In genomic region chr4:64676438-64676837, GRCm38 (mm10) we compare ENCODE assay signal across 20 mouse cellular contexts.
A peak's percentile ranks its signal among the peaks of the same experiment; 100 is the strongest.
DNase-seq lines count a peak whose midpoint lies in the region; ATAC-seq lines count a peak whose summit lies in the region.
"Had no signal": no experiment of that assay in that cellular context is flagged by ENCODE, and none has a peak within 500 bp of the region (broad histone marks: within the 10 kb centered on the region; RNA-seq: fewer than 3 reads in every experiment).

No protein-coding gene starts in this region.

- H3K4me1 ChIP-seq in embryonic facial prominence, embryonic 14.5 days (ENCODE audit: control insufficient read depth, insufficient read depth, low read length), result peaks cover 3% of the 10 kb centered on the region; the same call in 1 of the 2 replicates
- H3K4me1 ChIP-seq in embryonic facial prominence, embryonic 10.5 days, result no peaks in the 10 kb centered on the region
- H3K4me1 ChIP-seq in kidney, embryonic 16.5 days (ENCODE audit: insufficient read depth, low read length), result no peaks in the 10 kb centered on the region
- H3K4me1 ChIP-seq in neural tube, embryonic 12.5 days, result no peaks in the 10 kb centered on the region
- H3K4me1 ChIP-seq: forebrain, embryonic 13.5 days; heart, embryonic 15.5 days; limb, embryonic 15.5 days had no signal

- no peak for ATAC-seq in embryonic facial prominence, embryonic 14.5 days (ENCODE audit: low read depth)
- ATAC-seq in kidney, embryonic 16.5 days (ENCODE audit: low FRiP score, low TSS enrichment), result peak; percentile 46; the same call in 1 of the 2 replicates
- ATAC-seq in neural tube, embryonic 12.5 days (ENCODE audit: low FRiP score, low read depth), result peak; percentile 33; the same call in 1 of the 2 replicates
- ATAC-seq: forebrain, embryonic 13.5 days had no signal

- DNase-seq in embryonic facial prominence, embryonic 14.5 days (ENCODE audit: low spot score), result peak; percentile 34
- no peak for DNase-seq in embryonic facial prominence, embryonic 10.5 days (ENCODE audit: low spot score)
- DNase-seq in kidney, adult 8-10 months, result no peak
- no peak for DNase-seq in neural tube, embryonic 10.5 days (ENCODE audit: extremely low spot score, low spot score)
- DNase-seq in cerebellum, adult 11-12 months, result no peak
- DNase-seq in left cerebral cortex, adult 18-20 months (ENCODE audit: low spot score in 2 of 2), result no peak
- DNase-seq: adrenal gland, postnatal 14 days; cerebellum, adult 9-11 months; heart, postnatal 36 days; kidney, adult 18-20 months; kidney, postnatal 36 days; left cerebral cortex, postnatal 4 days; lung, embryonic 14.5 days had no signal

- H3K27me3 ChIP-seq in embryonic facial prominence, embryonic 14.5 days (replicated peaks; ENCODE audit: control insufficient read depth, insufficient read depth, low read length), result no peaks in the 10 kb centered on the region
- no peaks in the 10 kb centered on the region for H3K27me3 ChIP-seq in embryonic facial prominence, embryonic 10.5 days (replicated peaks; ENCODE audit: low read depth, poor library complexity, severe bottlenecking)
- H3K27me3 ChIP-seq in kidney, embryonic 16.5 days (ENCODE audit: insufficient read depth, low read length), result no peaks in the 10 kb centered on the region
- no peaks in the 10 kb centered on the region for H3K27me3 ChIP-seq in neural tube, embryonic 12.5 days (replicated peaks)
- H3K27me3 ChIP-seq: embryonic facial prominence, embryonic 12.5 days; forebrain, embryonic 13.5 days; heart, embryonic 15.5 days; limb, embryonic 15.5 days had no signal

- no peak overlapping the region for H3K9ac ChIP-seq in embryonic facial prominence, embryonic 14.5 days (ENCODE audit: low read depth, low read length)
- no peak overlapping the region for H3K9ac ChIP-seq in kidney, embryonic 16.5 days (replicated peaks; ENCODE audit: low read length)
- H3K9ac ChIP-seq in neural tube, embryonic 12.5 days, result no peak overlapping the region
- H3K9ac ChIP-seq: embryonic facial prominence, embryonic 12.5 days; forebrain, embryonic 13.5 days; heart, embryonic 15.5 days; limb, embryonic 15.5 days; liver, embryonic 14.5 days; lung, embryonic 14.5 days had no signal

- H3K27ac ChIP-seq in embryonic facial prominence, embryonic 14.5 days (replicated peaks; ENCODE audit: low read depth, low read length), result no peak overlapping the region
- H3K27ac ChIP-seq in embryonic facial prominence, embryonic 10.5 days (replicated peaks), result no peak overlapping the region
- H3K27ac ChIP-seq in kidney, embryonic 16.5 days (ENCODE audit: low read length), result 0 out of 2 replicates have a peak overlapping the region, but pooled peaks have one; percentile 1
- no peak overlapping the region for H3K27ac ChIP-seq in neural tube, embryonic 12.5 days
- H3K27ac ChIP-seq: embryonic facial prominence, embryonic 12.5 days; forebrain, embryonic 13.5 days; heart, embryonic 15.5 days; limb, embryonic 15.5 days; liver, embryonic 14.5 days had no signal

- H3K36me3 ChIP-seq in embryonic facial prominence, embryonic 14.5 days (ENCODE audit: control insufficient read depth, insufficient read depth, low read length), result no peaks in the 10 kb centered on the region
- no peaks in the 10 kb centered on the region for H3K36me3 ChIP-seq in embryonic facial prominence, embryonic 10.5 days (replicated peaks)
- no peaks in the 10 kb centered on the region for H3K36me3 ChIP-seq in kidney, embryonic 16.5 days (ENCODE audit: insufficient read depth, low read length)
- no peaks in the 10 kb centered on the region for H3K36me3 ChIP-seq in neural tube, embryonic 12.5 days
- H3K36me3 ChIP-seq: embryonic facial prominence, embryonic 12.5 days; heart, embryonic 15.5 days; limb, embryonic 15.5 days had no signal

- WGBS in embryonic facial prominence, embryonic 14.5 days, result 39% methylated on average over 6 of the region's 6 CpGs
- WGBS in embryonic facial prominence, embryonic 10.5 days, result 58% methylated on average over 6 of the region's 6 CpGs
- WGBS in kidney, embryonic 16.5 days, result 23% methylated on average over 6 of the region's 6 CpGs
- WGBS in neural tube, embryonic 12.5 days, result 52% methylated on average over 6 of the region's 6 CpGs

- no peak overlapping the region for H3K4me2 ChIP-seq in embryonic facial prominence, embryonic 14.5 days (ENCODE audit: low read depth, low read length)
- no peak overlapping the region for H3K4me2 ChIP-seq in kidney, embryonic 16.5 days (replicated peaks; ENCODE audit: low read depth, low read length)
- H3K4me2 ChIP-seq in neural tube, embryonic 12.5 days (replicated peaks), result no peak overlapping the region
- H3K4me2 ChIP-seq: embryonic facial prominence, embryonic 12.5 days; forebrain, embryonic 13.5 days; heart, embryonic 15.5 days; limb, embryonic 15.5 days; lung, embryonic 14.5 days had no signal

- no peak overlapping the region for H3K4me3 ChIP-seq in embryonic facial prominence, embryonic 14.5 days (ENCODE audit: low read depth, low read length)
- no peak overlapping the region for H3K4me3 ChIP-seq in embryonic facial prominence, embryonic 10.5 days
- no peak overlapping the region for H3K4me3 ChIP-seq in kidney, embryonic 16.5 days (ENCODE audit: low read length)
- no peak overlapping the region for H3K4me3 ChIP-seq in neural tube, embryonic 12.5 days
- H3K4me3 ChIP-seq: embryonic facial prominence, embryonic 12.5 days; forebrain, embryonic 13.5 days; heart, embryonic 15.5 days; limb, embryonic 15.5 days had no signal

- H3K9me3 ChIP-seq in embryonic facial prominence, embryonic 14.5 days (ENCODE audit: control insufficient read depth, low read length), result no peaks in the 10 kb centered on the region
- no peaks in the 10 kb centered on the region for H3K9me3 ChIP-seq in embryonic facial prominence, embryonic 10.5 days
- H3K9me3 ChIP-seq in kidney, embryonic 16.5 days (ENCODE audit: low read length), result no peaks in the 10 kb centered on the region
- H3K9me3 ChIP-seq in neural tube, embryonic 12.5 days, result no peaks in the 10 kb centered on the region
- H3K9me3 ChIP-seq: embryonic facial prominence, embryonic 12.5 days; forebrain, embryonic 13.5 days; heart, embryonic 15.5 days; limb, embryonic 15.5 days had no signal
